Mouse (Mus musculus): ENCODE results near the gene Gapdh.

Gapdh gene

GRCm38 (mm10) chr6:125148926-125149568, 17.2 kb downstream of the Gapdh start:
- in situ Hi-C loops (cut with MboI): no loop called here

- in situ Hi-C loops (cut with MboI): no loop called here
Observed at GRCm38 (mm10) chr6:125148251-125148925, 17.9 kb downstream of the Gapdh start.

- in situ Hi-C loops (cut with MboI): no loop called here
Observed at GRCm38 (mm10) chr6:125147329-125147728, 18.9 kb downstream of the Gapdh start.

GRCm38 (mm10) chr6:125146797-125147196, 19.5 kb downstream of the Gapdh start:
- in situ Hi-C loops (cut with MboI): no loop called here

- in situ Hi-C loops (cut with MboI): no loop called here
Observed at GRCm38 (mm10) chr6:125146148-125146547, 20.1 kb downstream of the Gapdh start.

GRCm38 (mm10) chr6:125145479-125145951, 20.8 kb downstream of the Gapdh start:
- in situ Hi-C loops (cut with MboI): no loop called here

- in situ Hi-C loops (cut with MboI): no loop called here
Observed at GRCm38 (mm10) chr6:125145001-125145400, 21.3 kb downstream of the Gapdh start, which contains the start of gene Iffo1. Gene Iffo1, plus strand, starts transcription at chr6:125145241.

- in situ Hi-C loops (cut with MboI): no loop called here
Observed at GRCm38 (mm10) chr6:125143904-125144303, 22.4 kb downstream of the Gapdh start.

GRCm38 (mm10) chr6:125143128-125143527, 23.1 kb downstream of the Gapdh start:
- in situ Hi-C loops (cut with MboI): no loop called here

- in situ Hi-C loops (cut with MboI): no loop called here
Observed at GRCm38 (mm10) chr6:125142436-125142835, 23.8 kb downstream of the Gapdh start.

- in situ Hi-C loops (cut with MboI): no loop called here
Observed at GRCm38 (mm10) chr6:125139747-125140146, 26.5 kb downstream of the Gapdh start.

GRCm38 (mm10) chr6:125137002-125137671, 29.1 kb downstream of the Gapdh start:
- in situ Hi-C loops (cut with MboI): no loop called here

GRCm38 (mm10) chr6:125132470-125132869, 33.8 kb downstream of the Gapdh start:
- in situ Hi-C loops (cut with MboI): no loop called here

GRCm38 (mm10) chr6:125131302-125132156, 34.7 kb downstream of the Gapdh start, which contains the start of gene Nop2:
Gene Nop2, plus strand, starts transcription at chr6:125131909.
- in situ Hi-C loops (cut with MboI): no loop called here

- in situ Hi-C loops (cut with MboI): no loop called here
Observed at GRCm38 (mm10) chr6:125129710-125130402, 36.4 kb downstream of the Gapdh start.

GRCm38 (mm10) chr6:125128724-125129123, 37.5 kb downstream of the Gapdh start:
- in situ Hi-C loops (cut with MboI): no loop called here

GRCm38 (mm10) chr6:125119387-125119786, 46.9 kb downstream of the Gapdh start:
- in situ Hi-C loops (cut with MboI): no loop called here

- in situ Hi-C loops (cut with MboI): no loop called here
Observed at GRCm38 (mm10) chr6:125112553-125112952, 53.7 kb downstream of the Gapdh start.

All from mature B cell (primary cell).